Comparison of ENCODE assay signal across 8 mouse cellular contexts in the genomic region with DNA sequence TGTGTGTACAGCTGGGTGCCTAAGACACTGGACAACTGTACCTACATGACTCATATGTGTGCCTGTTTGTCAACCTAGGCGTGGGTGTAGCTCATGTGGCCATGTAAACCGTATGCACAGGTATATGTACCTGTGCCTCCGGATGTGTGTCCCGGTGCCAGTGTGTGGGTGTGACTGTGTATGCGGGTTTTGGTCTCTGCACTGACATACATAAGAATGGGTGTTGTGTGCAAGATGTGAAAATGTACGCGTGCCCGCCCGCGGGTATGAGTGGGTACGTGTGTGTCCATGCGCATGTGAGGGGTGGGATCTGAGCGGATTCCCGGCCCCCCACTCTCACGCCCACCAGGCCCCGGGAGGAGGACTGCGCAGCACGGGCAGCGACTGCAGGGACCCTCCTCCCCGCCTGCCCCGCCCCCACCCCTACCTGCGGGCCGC. TPM values are rescaled to one million over a fixed set of nuclear protein-coding genes. Genes with fewer than 3 reads are reported as not detected.
DNase-seq lines count a peak whose midpoint lies in the region; ATAC-seq and TF ChIP-seq lines count a peak whose summit lies in the region.

No protein-coding gene starts in this region.

- H3K4me3 ChIP-seq in gastrocnemius, adult 2 months = peak overlapping the region; percentile 72
- peak overlapping the region; percentile 66 for H3K4me3 ChIP-seq in testis, adult 2 months (ENCODE audit: control insufficient read depth, low read depth, low read length)
- peak overlapping the region; percentile 78 for H3K4me3 ChIP-seq in limb, embryonic 10.5 days
- H3K4me3 ChIP-seq in stomach, embryonic 14.5 days (ENCODE audit: low read depth, low read length) = peak overlapping the region; percentile 80

- TF ChIP-seq CTCF in gastrocnemius, adult 2 months (IDR thresholded peaks at IDR 0.05) = no peak
- TF ChIP-seq CTCF in testis, adult 2 months (IDR thresholded peaks at IDR 0.05; ENCODE audit: control insufficient read depth, insufficient read depth, insufficient replicate concordance, low read depth, low read length) = no peak

- H3K27ac ChIP-seq in gastrocnemius, adult 2 months = no peak overlapping the region
- no peak overlapping the region for H3K27ac ChIP-seq in testis, adult 2 months (ENCODE audit: control insufficient read depth, insufficient read depth, low read depth, low read length)
- H3K27ac ChIP-seq in limb, embryonic 10.5 days = peak overlapping the region; percentile 83
- H3K27ac ChIP-seq in stomach, embryonic 14.5 days (ENCODE audit: low read length) = peak overlapping the region; percentile 48; the same call in 1 of the 2 replicates

- DNase-seq in gastrocnemius, adult 2 months = no peak
- DNase-seq in gastrocnemius, postnatal 4 days (ENCODE audit: low spot score in 2 of 2) = no peak
- no peak for DNase-seq in testis, postnatal 14 days (ENCODE audit: low spot score)
- DNase-seq in limb, embryonic 10.5 days (ENCODE audit: low spot score) = no peak
- no peak for DNase-seq in thymus, postnatal 0 days (ENCODE audit: low spot score)
- no peak for DNase-seq in gastrocnemius, postnatal 14 days

- peak overlapping the region; percentile 65 for H3K9ac ChIP-seq in stomach, embryonic 14.5 days (replicated peaks; ENCODE audit: low read depth, low read length)

- H3K9me3 ChIP-seq in limb, embryonic 10.5 days (replicated peaks) = no peaks in the 10 kb centered on the region
- no peaks in the 10 kb centered on the region for H3K9me3 ChIP-seq in stomach, embryonic 14.5 days (ENCODE audit: control insufficient read depth, low read depth, low read length)

- under 1% methylated on average over 23 of the region's 23 CpGs for WGBS in limb, embryonic 10.5 days
- 2% methylated on average over 21 of the region's 23 CpGs for WGBS in stomach, embryonic 14.5 days

- H3K36me3 ChIP-seq in testis, adult 2 months (ENCODE audit: control insufficient read depth, insufficient read depth, low read length) = no peaks in the 10 kb centered on the region
- H3K36me3 ChIP-seq in limb, embryonic 10.5 days = 0 out of 2 replicates have a peak, but pooled peaks cover 2% of the 10 kb centered on the region
- no peaks in the 10 kb centered on the region for H3K36me3 ChIP-seq in stomach, embryonic 14.5 days (ENCODE audit: control insufficient read depth, insufficient read depth, low read length)

- no peaks in the 10 kb centered on the region for H3K27me3 ChIP-seq in testis, adult 2 months (ENCODE audit: control insufficient read depth, insufficient read depth, low read length)
- H3K27me3 ChIP-seq in limb, embryonic 10.5 days (ENCODE audit: low read depth, poor library complexity, severe bottlenecking) = peaks cover 19% of the 10 kb centered on the region
- no peaks in the 10 kb centered on the region for H3K27me3 ChIP-seq in stomach, embryonic 14.5 days (ENCODE audit: control insufficient read depth, insufficient read depth, low read length)

- peak overlapping the region; percentile 96 for H3K4me2 ChIP-seq in stomach, embryonic 14.5 days (replicated peaks; ENCODE audit: low read depth, low read length)

- intact Hi-C loops in gastrocnemius, adult 2 months (cut with DNase I) = no loop called here
- intact Hi-C loops in gastrocnemius, postnatal 14 days (cut with DNase I; ENCODE audit: low total_unique reads) = no loop called here

- ATAC-seq in stomach, embryonic 14.5 days (ENCODE audit: insufficient number of reproducible peaks, insufficient read depth, low FRiP score, low read depth) = peak; percentile 30

- peaks cover 11% of the 10 kb centered on the region for H3K4me1 ChIP-seq in testis, adult 2 months (ENCODE audit: control insufficient read depth, insufficient read depth, low read length)
- H3K4me1 ChIP-seq in limb, embryonic 10.5 days = peaks cover 59% of the 10 kb centered on the region
- peaks cover 18% of the 10 kb centered on the region for H3K4me1 ChIP-seq in stomach, embryonic 14.5 days (ENCODE audit: control insufficient read depth, insufficient read depth, low read length)

- TF ChIP-seq POLR2A in testis, adult 2 months (IDR thresholded peaks at IDR 0.05; ENCODE audit: control insufficient read depth, low read depth, low read length) = no peak

RNA-seq across cellular contexts. Expression of gene C77080, which starts 22.6 kb away (rescaled TPM):
- 1 to 10 TPM; 2.0 to 2.1 TPM for total RNA-seq in gastrocnemius, adult 2 months (2021)
- 1 to 10 TPM; 8.2 to 9.7 TPM for total RNA-seq in gastrocnemius, postnatal 4 days (2021)
- 1.4 and 2.5 TPM in 2 replicates for polyA plus RNA-seq in testis, adult 2 months (2012; rRNA removed)
- polyA plus RNA-seq in limb, embryonic 10.5 days (2016; fragmentation: Nextera tagmentation; extraction: Ambion mirVana) = 4.0 and 4.1 TPM in 2 replicates
- polyA plus RNA-seq in stomach, embryonic 14.5 days (2014; fragmentation: Nextera tagmentation; extraction: Ambion mirVana) = 6.8 and 8.0 TPM in 2 replicates
- 3.3 and 3.6 TPM in 2 replicates for polyA plus RNA-seq in thymus, postnatal 0 days (2015; fragmentation: Nextera tagmentation; extraction: Ambion mirVana)
- total RNA-seq in gastrocnemius, postnatal 14 days (2021) = 1 to 10 TPM; 2.3 to 2.5 TPM

RNA-seq across cellular contexts. Expression of gene Sync, which starts 48.8 kb away (rescaled TPM):
- 10 to 100 TPM; 39.9 to 46.5 TPM for total RNA-seq in gastrocnemius, adult 2 months (2021)
- total RNA-seq in gastrocnemius, postnatal 4 days (2021) = 10 to 100 TPM; 77.8 to 78.7 TPM
- 0.36 and 0.40 TPM in 2 replicates for polyA plus RNA-seq in testis, adult 2 months (2012; rRNA removed)
- 0.36 and 0.39 TPM in 2 replicates for polyA plus RNA-seq in limb, embryonic 10.5 days (2016; fragmentation: Nextera tagmentation; extraction: Ambion mirVana)
- polyA plus RNA-seq in stomach, embryonic 14.5 days (2014; fragmentation: Nextera tagmentation; extraction: Ambion mirVana) = 1.7 and 1.9 TPM in 2 replicates
- 0.31 and 0.35 TPM in 2 replicates for polyA plus RNA-seq in thymus, postnatal 0 days (2015; fragmentation: Nextera tagmentation; extraction: Ambion mirVana)
- total RNA-seq in gastrocnemius, postnatal 14 days (2021) = 10 to 100 TPM; 50.0 to 63.6 TPM

RNA-seq across cellular contexts. Expression of gene Yars, which starts 49.0 kb away (rescaled TPM):
- total RNA-seq in gastrocnemius, adult 2 months (2021) = 10 to 100 TPM; 39.8 to 43.0 TPM
- 10 to 100 TPM; 47.6 to 50.1 TPM for total RNA-seq in gastrocnemius, postnatal 4 days (2021)
- 9.5 and 11.9 TPM in 2 replicates for polyA plus RNA-seq in testis, adult 2 months (2012; rRNA removed)
- 98.9 and 103 TPM in 2 replicates for polyA plus RNA-seq in limb, embryonic 10.5 days (2016; fragmentation: Nextera tagmentation; extraction: Ambion mirVana)
- polyA plus RNA-seq in stomach, embryonic 14.5 days (2014; fragmentation: Nextera tagmentation; extraction: Ambion mirVana) = 81.6 and 84.6 TPM in 2 replicates
- polyA plus RNA-seq in thymus, postnatal 0 days (2015; fragmentation: Nextera tagmentation; extraction: Ambion mirVana) = 49.7 and 50.6 TPM in 2 replicates
- 10 to 100 TPM; 38.6 to 38.9 TPM for total RNA-seq in gastrocnemius, postnatal 14 days (2021)

RNA-seq across cellular contexts. Expression of gene S100pbp, which starts 49.1 kb away (rescaled TPM):
- total RNA-seq in gastrocnemius, adult 2 months (2021) = 1 to 10 TPM; 4.7 to 4.9 TPM
- total RNA-seq in gastrocnemius, postnatal 4 days (2021) = 10 to 100 TPM; 20.4 to 21.7 TPM
- polyA plus RNA-seq in testis, adult 2 months (2012; rRNA removed) = 26.8 and 34.6 TPM in 2 replicates
- polyA plus RNA-seq in limb, embryonic 10.5 days (2016; fragmentation: Nextera tagmentation; extraction: Ambion mirVana) = 29.7 and 34.5 TPM in 2 replicates
- 18.2 and 20.3 TPM in 2 replicates for polyA plus RNA-seq in stomach, embryonic 14.5 days (2014; fragmentation: Nextera tagmentation; extraction: Ambion mirVana)
- 17.0 TPM in 2 replicates for polyA plus RNA-seq in thymus, postnatal 0 days (2015; fragmentation: Nextera tagmentation; extraction: Ambion mirVana)
- 1 to 10 TPM; 5.2 to 7.1 TPM for total RNA-seq in gastrocnemius, postnatal 14 days (2021)

Comparison
In these comparisons a context has a peak if more than half of its experiments do, and no peak if none do; other contexts are left out.
1. H3K27ac ChIP-seq: peak in limb, embryonic 10.5 days (single experiment) and stomach, embryonic 14.5 days (single experiment); none in gastrocnemius, adult 2 months (single experiment) and testis, adult 2 months (single experiment).
2. Peak in every context shown above with its lines, with median percentiles within 50 percentile points of each other: H3K4me3 ChIP-seq.